Mouse (Mus musculus): ENCODE measurements around the gene Zeb2. TPM values are rescaled to one million over a fixed set of nuclear protein-coding genes. Genes with fewer than 3 reads are reported as not detected.
A peak's percentile ranks its signal among the peaks of the same experiment; 100 is the strongest.

Gene Zeb2
- total RNA-seq, 2 experiments from 2014 or later = 129 to 138 TPM

- no peak for DNase-seq
Measured at GRCm38 (mm10) chr2:45060768-45061167, 56.4 kb downstream of the Zeb2 start.

- DNase-seq = no peak
Measured at GRCm38 (mm10) chr2:45060202-45060601, 57.0 kb downstream of the Zeb2 start.

GRCm38 (mm10) chr2:45059599-45059998 lies 57.6 kb downstream of the Zeb2 start:
- no peak for DNase-seq

GRCm38 (mm10) chr2:45059010-45059409 lies 58.2 kb downstream of the Zeb2 start:
- DNase-seq = no peak

GRCm38 (mm10) chr2:45058183-45058582 lies 59.0 kb downstream of the Zeb2 start:
- DNase-seq = no peak

GRCm38 (mm10) chr2:45056856-45057562 lies 60.2 kb downstream of the Zeb2 start:
- DNase-seq = no peak

- no peak for DNase-seq
Measured at GRCm38 (mm10) chr2:45055926-45056325, 61.3 kb downstream of the Zeb2 start.

GRCm38 (mm10) chr2:45055034-45055615 lies 62.1 kb downstream of the Zeb2 start:
- no peak for DNase-seq

- peak; percentile 33 for DNase-seq
Measured at GRCm38 (mm10) chr2:45054070-45055025, 62.8 kb downstream of the Zeb2 start.

- DNase-seq = no peak
Measured at GRCm38 (mm10) chr2:45052587-45052986, 64.6 kb downstream of the Zeb2 start.

GRCm38 (mm10) chr2:45051321-45051720 lies 65.9 kb downstream of the Zeb2 start:
- DNase-seq = no peak

GRCm38 (mm10) chr2:45049923-45050322 lies 67.3 kb downstream of the Zeb2 start:
- DNase-seq = no peak

- peak; percentile 36 for DNase-seq
Measured at GRCm38 (mm10) chr2:45049279-45049678, 67.9 kb downstream of the Zeb2 start.

GRCm38 (mm10) chr2:45040706-45041312 lies 76.4 kb downstream of the Zeb2 start:
- no peak for DNase-seq

GRCm38 (mm10) chr2:45039503-45039902 lies 77.7 kb downstream of the Zeb2 start:
- DNase-seq = no peak

GRCm38 (mm10) chr2:45028091-45028638 lies 89.0 kb downstream of the Zeb2 start:
- no peak for DNase-seq

- no peak for DNase-seq
Measured at GRCm38 (mm10) chr2:45017186-45017800, 99.9 kb downstream of the Zeb2 start.

GRCm38 (mm10) chr2:45013325-45013724 lies 103.9 kb downstream of the Zeb2 start:
- no peak for DNase-seq

GRCm38 (mm10) chr2:45012676-45013075 lies 104.5 kb downstream of the Zeb2 start:
- no peak for DNase-seq

- DNase-seq = no peak
Measured at GRCm38 (mm10) chr2:45010701-45011100, 106.5 kb downstream of the Zeb2 start.

- no peak for DNase-seq
Measured at GRCm38 (mm10) chr2:44999906-45000305, 117.3 kb downstream of the Zeb2 start.

- no peak for DNase-seq
Measured at GRCm38 (mm10) chr2:44998710-44999109, 118.5 kb downstream of the Zeb2 start.
